ENCODE assay signal across 16 mouse cellular contexts in the genomic region with DNA sequence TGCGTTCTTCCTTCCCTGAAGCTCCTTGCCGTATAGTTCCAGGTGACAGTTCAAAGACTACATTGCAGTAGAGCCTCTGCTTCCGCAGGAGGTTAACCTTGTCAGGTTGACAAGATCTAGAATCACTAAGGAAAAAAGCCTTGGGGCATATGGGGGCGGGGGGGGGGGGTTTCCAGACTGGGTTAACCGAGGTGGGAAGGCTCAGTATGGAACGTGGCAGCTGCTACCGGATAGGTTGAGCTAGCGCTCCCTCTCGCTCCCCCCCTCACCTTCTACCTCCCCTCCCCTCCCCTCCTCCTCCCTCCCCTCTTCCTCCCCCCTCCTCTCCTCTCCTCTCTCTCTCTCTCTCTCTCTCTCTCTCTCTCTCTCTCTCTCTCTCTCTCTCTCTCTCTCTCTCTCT. TPM values are rescaled to one million over a fixed set of nuclear protein-coding genes. Genes with fewer than 3 reads are reported as not detected.
DNase-seq lines count a peak whose midpoint lies in the region; ATAC-seq lines count a peak whose summit lies in the region.
"Had no signal": no experiment of that assay in that cellular context is flagged by ENCODE, and none has a peak within 500 bp of the region (broad histone marks: within the 10 kb centered on the region; RNA-seq: fewer than 3 reads in every experiment).

No protein-coding gene starts in this region.

- H3K9ac ChIP-seq in neural tube, embryonic 12.5 days, result no peak overlapping the region
- no peak overlapping the region for H3K9ac ChIP-seq in hindbrain, embryonic 15.5 days
- no peak overlapping the region for H3K9ac ChIP-seq in midbrain, embryonic 15.5 days
- no peak overlapping the region for H3K9ac ChIP-seq in liver, embryonic 12.5 days
- H3K9ac ChIP-seq: heart, embryonic 13.5 days; limb, embryonic 12.5 days; lung, embryonic 14.5 days; neural tube, embryonic 15.5 days had no signal

- 19% methylated on average over 8 of the region's 9 CpGs for WGBS in neural tube, embryonic 12.5 days
- 19% methylated on average over 9 of the region's 9 CpGs for WGBS in hindbrain, embryonic 15.5 days
- WGBS in midbrain, embryonic 15.5 days, result 22% methylated on average over 8 of the region's 9 CpGs
- WGBS in liver, embryonic 12.5 days (ENCODE audit: insufficient replicate concordance), result 15% methylated on average over 8 of the region's 9 CpGs

- H3K27ac ChIP-seq in neural tube, embryonic 12.5 days, result no peak overlapping the region
- no peak overlapping the region for H3K27ac ChIP-seq in hindbrain, embryonic 15.5 days (replicated peaks)
- H3K27ac ChIP-seq in midbrain, embryonic 15.5 days, result no peak overlapping the region
- no peak overlapping the region for H3K27ac ChIP-seq in liver, embryonic 12.5 days
- H3K27ac ChIP-seq: heart, adult 2 months; heart, embryonic 13.5 days; layer of hippocampus, adult 2 months; limb, embryonic 12.5 days; neural tube, embryonic 15.5 days had no signal

- H3K9me3 ChIP-seq in neural tube, embryonic 12.5 days, result no peaks in the 10 kb centered on the region
- no peaks in the 10 kb centered on the region for H3K9me3 ChIP-seq in hindbrain, embryonic 15.5 days
- no peaks in the 10 kb centered on the region for H3K9me3 ChIP-seq in midbrain, embryonic 15.5 days
- no peaks in the 10 kb centered on the region for H3K9me3 ChIP-seq in liver, embryonic 12.5 days (replicated peaks)
- H3K9me3 ChIP-seq: heart, embryonic 13.5 days; limb, embryonic 12.5 days; megakaryocyte, embryonic 14.5 days; neural tube, embryonic 15.5 days had no signal

- no peak overlapping the region for H3K4me3 ChIP-seq in neural tube, embryonic 12.5 days
- no peak overlapping the region for H3K4me3 ChIP-seq in hindbrain, embryonic 15.5 days
- no peak overlapping the region for H3K4me3 ChIP-seq in midbrain, embryonic 15.5 days
- no peak overlapping the region for H3K4me3 ChIP-seq in liver, embryonic 12.5 days
- H3K4me3 ChIP-seq: heart, adult 2 months; heart, embryonic 13.5 days; layer of hippocampus, adult 2 months; limb, embryonic 12.5 days; neural tube, embryonic 15.5 days had no signal

- no peaks in the 10 kb centered on the region for H3K27me3 ChIP-seq in neural tube, embryonic 12.5 days (replicated peaks)
- H3K27me3 ChIP-seq in hindbrain, embryonic 15.5 days, result no peaks in the 10 kb centered on the region
- H3K27me3 ChIP-seq in midbrain, embryonic 15.5 days (replicated peaks), result no peaks in the 10 kb centered on the region
- H3K27me3 ChIP-seq in liver, embryonic 12.5 days (replicated peaks), result peaks cover 6% of the 10 kb centered on the region
- H3K27me3 ChIP-seq: limb, embryonic 12.5 days; neural tube, embryonic 15.5 days had no signal

- 0 out of 2 replicates have a peak, but pooled peaks have one; percentile 50 for ATAC-seq in neural tube, embryonic 12.5 days (ENCODE audit: low FRiP score, low read depth)
- ATAC-seq in hindbrain, embryonic 15.5 days (ENCODE audit: low FRiP score, low read depth), result peak; percentile 39; the same call in 1 of the 2 replicates
- ATAC-seq in midbrain, embryonic 15.5 days (replicated peaks), result peak; percentile 22
- no peak for ATAC-seq in liver, embryonic 12.5 days

- H3K36me3 ChIP-seq in neural tube, embryonic 12.5 days, result no peaks in the 10 kb centered on the region
- no peaks in the 10 kb centered on the region for H3K36me3 ChIP-seq in hindbrain, embryonic 15.5 days
- no peaks in the 10 kb centered on the region for H3K36me3 ChIP-seq in midbrain, embryonic 15.5 days (replicated peaks)
- no peaks in the 10 kb centered on the region for H3K36me3 ChIP-seq in liver, embryonic 12.5 days
- H3K36me3 ChIP-seq: heart, embryonic 13.5 days; limb, embryonic 12.5 days; neural tube, embryonic 15.5 days had no signal

- peaks cover 4% of the 10 kb centered on the region; the same call in 1 of the 2 replicates for H3K4me1 ChIP-seq in neural tube, embryonic 12.5 days
- peaks cover 18% of the 10 kb centered on the region for H3K4me1 ChIP-seq in hindbrain, embryonic 15.5 days (replicated peaks)
- H3K4me1 ChIP-seq in midbrain, embryonic 15.5 days, result peaks cover 8% of the 10 kb centered on the region; the same call in 1 of the 2 replicates
- H3K4me1 ChIP-seq in liver, embryonic 12.5 days, result peaks cover 8% of the 10 kb centered on the region

- DNase-seq in neural tube, embryonic 10.5 days (ENCODE audit: extremely low spot score, low spot score), result no peak
- no peak for DNase-seq in lung, postnatal 25 days (ENCODE audit: low spot score)
- DNase-seq in layer of hippocampus, postnatal 36 days, result no peak

- H3K4me2 ChIP-seq in neural tube, embryonic 12.5 days (replicated peaks), result no peak overlapping the region
- H3K4me2 ChIP-seq in hindbrain, embryonic 15.5 days, result peak overlapping the region; percentile 39
- H3K4me2 ChIP-seq in midbrain, embryonic 15.5 days, result peak overlapping the region; percentile 15; the same call in 1 of the 2 replicates
- no peak overlapping the region for H3K4me2 ChIP-seq in liver, embryonic 12.5 days
- H3K4me2 ChIP-seq: liver, embryonic 11.5 days; lung, embryonic 14.5 days had no signal

RNA-seq across cellular contexts. Expression of gene Cks2, which starts 26.4 kb away (rescaled TPM):
- 177 and 181 TPM in 2 replicates for polyA plus RNA-seq in neural tube, embryonic 12.5 days (2016; fragmentation: Nextera tagmentation; extraction: Ambion mirVana)
- 54.9 and 73.6 TPM in 2 replicates for polyA plus RNA-seq in hindbrain, embryonic 15.5 days (2015; fragmentation: Nextera tagmentation; extraction: Ambion mirVana)
- 36.9 and 42.6 TPM in 2 replicates for polyA plus RNA-seq in midbrain, embryonic 15.5 days (2015; fragmentation: Nextera tagmentation; extraction: Ambion mirVana)
- polyA plus RNA-seq in liver, embryonic 12.5 days (2016; fragmentation: Nextera tagmentation; extraction: Ambion mirVana), result 405 and 413 TPM in 2 replicates
- total RNA-seq in layer of hippocampus, postnatal 36 days (2021), result 1 to 10 TPM; 1.2 to 2.9 TPM
- total RNA-seq: gastrocnemius, adult 18-20 months had no signal

RNA-seq across cellular contexts. Expression of gene Secisbp2, which starts 32.9 kb away (rescaled TPM):
- 25.9 and 33.3 TPM in 2 replicates for polyA plus RNA-seq in neural tube, embryonic 12.5 days (2016; fragmentation: Nextera tagmentation; extraction: Ambion mirVana)
- 27.7 and 32.0 TPM in 2 replicates for polyA plus RNA-seq in hindbrain, embryonic 15.5 days (2015; fragmentation: Nextera tagmentation; extraction: Ambion mirVana)
- polyA plus RNA-seq in midbrain, embryonic 15.5 days (2015; fragmentation: Nextera tagmentation; extraction: Ambion mirVana), result 32.0 and 33.0 TPM in 2 replicates
- 19.7 and 22.7 TPM in 2 replicates for polyA plus RNA-seq in liver, embryonic 12.5 days (2016; fragmentation: Nextera tagmentation; extraction: Ambion mirVana)
- total RNA-seq in layer of hippocampus, postnatal 36 days (2021), result 10 to 100 TPM; 18.2 to 19.7 TPM

RNA-seq across cellular contexts. Expression of gene Shc3, which starts 49.4 kb away (rescaled TPM):
- 4.5 and 5.4 TPM in 2 replicates for polyA plus RNA-seq in neural tube, embryonic 12.5 days (2016; fragmentation: Nextera tagmentation; extraction: Ambion mirVana)
- 7.3 and 8.4 TPM in 2 replicates for polyA plus RNA-seq in hindbrain, embryonic 15.5 days (2015; fragmentation: Nextera tagmentation; extraction: Ambion mirVana)
- 7.4 and 8.1 TPM in 2 replicates for polyA plus RNA-seq in midbrain, embryonic 15.5 days (2015; fragmentation: Nextera tagmentation; extraction: Ambion mirVana)
- not detected in 2 replicates for polyA plus RNA-seq in liver, embryonic 12.5 days (2016; fragmentation: Nextera tagmentation; extraction: Ambion mirVana)
- 100 to 1,000 TPM; 120 to 131 TPM for total RNA-seq in layer of hippocampus, postnatal 36 days (2021)
- polyA plus RNA-seq: liver, embryonic 11.5 days; lung, embryonic 14.5 days had no signal

Comparison
In these comparisons a context has a peak if more than half of its experiments do, and no peak if none do; other contexts are left out.
1. H3K4me2 ChIP-seq: peak in hindbrain, embryonic 15.5 days (single experiment) and midbrain, embryonic 15.5 days (single experiment); none in neural tube, embryonic 12.5 days (single experiment) and liver, embryonic 12.5 days (single experiment).